Mouse (Mus musculus): Measurements from ENCODE around the gene Gm20388. TPM values are rescaled to one million over a fixed set of nuclear protein-coding genes. Genes with fewer than 3 reads are reported as not detected.
A peak's percentile ranks its signal among the peaks of the same experiment; 100 is the strongest.

Gene Gm20388
- polyA plus RNA-seq, 1 experiment from 2014 or later: 4.4 TPM

DNA sequence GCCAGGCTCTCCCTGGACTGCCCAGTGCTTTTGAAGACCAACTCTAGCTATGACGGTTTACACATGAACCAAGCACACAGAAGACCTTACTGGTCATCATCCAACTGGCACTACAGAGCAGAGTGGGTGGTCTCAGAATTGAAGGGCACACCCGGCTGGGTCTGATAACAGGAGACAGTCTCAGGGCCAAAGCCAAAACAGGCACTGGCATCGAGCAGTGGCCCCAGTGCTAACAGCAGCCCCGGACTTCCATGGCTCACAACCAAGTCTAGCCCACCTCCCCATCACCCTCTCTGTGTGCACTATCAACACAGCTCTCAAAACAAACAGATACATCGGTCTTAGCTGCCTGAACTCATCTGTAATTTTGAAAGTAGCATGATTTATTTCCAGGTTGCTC, 1995.2 kb downstream of the Gm20388 start:
- ATAC-seq: no peak
- Histone ChIP-seq H3K4me3 (replicated peaks) (peak overlapping the region; percentile 71), H3K4me1 (replicated peaks) (peaks cover 41% of the 10 kb centered on the region), H3K27ac (no peak overlapping the region), H3K27me3 (peaks cover 16% of the 10 kb centered on the region), H3K36me3 (no peaks in the 10 kb centered on the region), H3K9ac (replicated peaks) (peak overlapping the region; percentile 78), H3K4me2 (replicated peaks) (peak overlapping the region; percentile 98), H3K9me3 (no peaks in the 10 kb centered on the region)
- 42% methylated on average over 5 of the region's 5 CpGs for WGBS

DNA sequence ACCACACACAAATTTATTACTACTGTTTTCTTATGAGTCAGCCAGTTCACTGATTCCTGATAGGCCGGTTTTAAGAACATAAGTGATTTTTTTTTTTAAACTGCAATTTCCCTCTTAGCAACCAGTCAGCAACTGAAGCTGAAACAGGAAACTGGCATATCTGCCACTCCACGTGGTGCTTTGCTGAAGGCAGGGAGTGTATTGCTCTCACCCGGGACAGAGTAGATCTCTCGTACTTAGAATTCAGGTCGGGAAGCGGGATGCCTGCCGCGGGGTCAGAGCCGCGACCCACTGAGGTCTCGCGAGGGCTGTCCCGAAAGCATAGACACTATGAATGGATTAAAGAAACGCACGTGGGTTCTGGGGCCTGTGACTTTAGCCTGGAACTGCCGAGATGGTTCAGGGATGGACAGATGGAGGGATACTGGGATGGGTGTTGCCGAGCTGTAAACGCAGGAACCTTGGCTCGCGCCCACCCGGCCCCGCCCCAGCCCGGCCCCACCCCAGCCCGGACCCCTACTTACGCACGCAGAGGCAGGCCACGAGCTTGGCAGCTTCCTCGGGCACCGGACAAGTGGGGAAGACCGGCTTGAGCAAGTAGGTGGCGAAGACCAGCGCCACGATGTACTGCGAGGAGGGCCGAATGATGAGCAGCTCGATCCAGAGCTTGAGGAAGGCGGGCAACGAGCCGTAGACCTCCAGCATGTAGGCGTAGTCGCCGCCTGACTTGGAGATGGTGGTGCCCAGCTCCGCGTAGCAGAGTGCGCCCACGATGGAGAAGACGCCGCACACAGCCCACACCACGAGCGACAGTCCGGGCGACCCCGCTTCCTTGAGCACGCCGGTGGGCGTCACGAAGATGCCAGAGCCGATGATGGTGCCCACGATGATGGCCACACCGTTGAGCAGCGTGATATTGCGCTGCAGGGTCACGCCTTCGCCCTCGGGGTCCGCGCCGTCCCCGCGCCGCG, 1996.2 kb downstream of the Gm20388 start:
- Histone ChIP-seq H3K4me3 (replicated peaks) (peak overlapping the region; percentile 71), H3K9me3 (no peaks in the 10 kb centered on the region), H3K27ac (peak overlapping the region; percentile 14; the same call in 1 of the 2 replicates), H3K9ac (replicated peaks) (peak overlapping the region; percentile 78), H3K36me3 (no peaks in the 10 kb centered on the region), H3K4me1 (replicated peaks) (peaks cover 36% of the 10 kb centered on the region), H3K27me3 (peaks cover 16% of the 10 kb centered on the region), H3K4me2 (replicated peaks) (peak overlapping the region; percentile 98)
- peak; percentile 70 for ATAC-seq
- WGBS: under 1% methylated on average over 71 of the region's 72 CpGs

DNA sequence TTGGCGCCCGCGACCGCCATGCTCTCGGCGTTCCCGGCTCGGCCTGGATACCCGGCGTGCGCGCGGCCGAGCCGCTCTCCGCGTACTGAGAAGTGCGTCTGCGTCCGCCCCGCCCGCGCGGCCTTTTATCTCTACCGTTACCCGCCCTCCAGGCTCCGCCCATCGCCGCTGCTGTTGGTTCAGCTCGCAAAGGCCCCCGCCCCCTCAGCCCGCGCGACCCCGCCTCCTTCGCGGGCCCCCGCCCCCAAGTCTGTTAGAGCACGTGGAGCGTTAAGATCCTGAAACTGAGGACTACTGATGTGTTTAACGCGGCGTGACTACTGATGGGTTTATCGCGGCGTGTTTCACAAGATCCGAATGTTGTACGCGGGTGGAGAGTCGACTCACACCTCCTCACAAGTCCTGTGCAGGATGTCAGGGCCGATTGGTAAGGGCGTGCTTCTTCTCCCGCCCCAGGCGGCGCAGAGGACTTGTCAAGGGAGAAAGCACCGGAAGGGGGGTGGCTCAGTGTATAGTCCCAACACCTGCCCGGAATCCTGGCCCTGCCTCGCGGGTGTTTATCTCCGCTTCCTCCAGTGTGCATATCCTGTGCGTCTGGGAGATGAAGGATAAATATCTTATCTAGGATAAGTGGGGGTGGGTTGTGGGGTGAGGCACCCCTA, 1997.1 kb downstream of the Gm20388 start, which contains the start of gene Slc7a5:
Slc7a5 (minus strand) TSS at position 108 of the 662 bp plus-strand sequence.
- H3K4me3 ChIP-seq (replicated peaks): peak within 1 kb of the TSS; percentile 71
- H3K9ac ChIP-seq (replicated peaks): peak within 1 kb of the TSS; percentile 78
- ATAC-seq: peak; percentile 90
- peak within 1 kb of the TSS; percentile 98 for H3K4me2 ChIP-seq (replicated peaks)
- peaks cover 16% of the 10 kb centered on the region for H3K27me3 ChIP-seq
- under 1% methylated on average over 59 of the region's 61 CpGs for WGBS
- peak within 1 kb of the TSS; percentile 14; the same call in 1 of the 2 replicates for H3K27ac ChIP-seq
- H3K36me3 ChIP-seq: no peaks in the 10 kb centered on the region
- H3K4me1 ChIP-seq (replicated peaks): peaks cover 33% of the 10 kb centered on the region
- H3K9me3 ChIP-seq: no peaks in the 10 kb centered on the region

DNA sequence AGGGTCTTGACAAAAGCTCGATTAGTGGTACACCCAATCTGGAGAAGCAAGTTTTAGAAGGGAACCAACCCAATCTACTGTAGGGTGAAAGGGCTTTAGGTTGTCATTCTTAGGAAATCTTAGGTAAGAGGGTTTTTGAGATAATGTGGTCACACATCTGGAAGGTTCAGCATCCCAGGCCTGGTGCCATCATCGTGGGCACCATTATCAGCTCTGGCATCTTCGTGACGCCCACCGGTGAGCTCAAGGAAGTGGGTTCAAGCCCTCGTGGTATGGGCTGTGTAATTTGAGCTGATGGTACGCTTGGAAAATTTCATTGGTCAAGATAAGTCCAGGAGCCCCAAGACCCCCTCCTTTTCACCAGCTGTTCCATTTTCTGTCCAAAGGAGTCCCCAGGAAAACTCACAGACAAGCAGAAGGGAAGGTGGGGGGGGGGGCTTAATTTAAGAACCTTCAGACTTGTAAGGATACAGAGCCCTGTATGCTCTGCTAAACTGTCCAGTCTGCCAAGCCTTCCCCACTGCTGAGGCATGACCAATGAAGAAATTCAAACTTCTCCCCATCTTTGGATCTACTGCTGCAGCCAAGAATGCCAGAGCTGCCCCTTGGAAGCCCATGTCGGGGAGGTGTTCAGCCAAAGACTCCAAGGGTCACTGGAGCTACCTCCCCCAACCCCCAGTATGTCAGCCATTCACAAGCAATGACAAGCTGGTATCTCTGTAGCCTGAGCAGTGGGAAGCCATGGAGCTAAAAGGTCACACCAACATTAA, 1997.9 kb downstream of the Gm20388 start:
- Histone ChIP-seq H3K27ac (no peak overlapping the region), H3K9ac (replicated peaks) (no peak overlapping the region), H3K4me2 (replicated peaks) (peak overlapping the region; percentile 98), H3K4me3 (replicated peaks) (peak overlapping the region; percentile 71; the same call in 1 of the 2 replicates), H3K9me3 (no peaks in the 10 kb centered on the region), H3K36me3 (no peaks in the 10 kb centered on the region), H3K27me3 (peaks cover 16% of the 10 kb centered on the region), H3K4me1 (replicated peaks) (peaks cover 33% of the 10 kb centered on the region)
- ATAC-seq: no peak
- WGBS: 73% methylated on average over 8 of the region's 8 CpGs

DNA sequence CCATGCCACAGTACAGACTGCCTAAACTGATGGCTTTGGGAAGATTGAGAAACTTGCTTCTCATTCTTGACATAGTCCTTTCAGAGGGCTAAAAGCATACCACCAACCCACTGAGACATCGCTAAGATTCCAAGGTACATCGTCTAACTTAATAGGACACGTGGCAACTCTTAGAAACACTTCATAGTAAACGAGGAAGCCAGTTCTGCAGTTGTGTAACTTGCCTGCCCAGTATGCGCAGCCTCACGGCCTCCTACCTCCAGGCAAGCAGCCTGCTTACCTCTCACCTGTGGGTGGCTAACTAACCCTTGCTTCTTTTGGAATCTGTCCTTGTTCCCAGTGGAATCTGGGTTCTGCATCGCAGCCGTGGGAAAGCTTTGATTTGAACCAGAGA, 1998.5 kb downstream of the Gm20388 start:
- no peak overlapping the region for H3K27ac ChIP-seq
- peaks cover 16% of the 10 kb centered on the region for H3K27me3 ChIP-seq
- H3K9ac ChIP-seq (replicated peaks): no peak overlapping the region
- H3K4me2 ChIP-seq (replicated peaks): no peak overlapping the region
- H3K9me3 ChIP-seq: no peaks in the 10 kb centered on the region
- peaks cover 33% of the 10 kb centered on the region for H3K4me1 ChIP-seq (replicated peaks)
- ATAC-seq: no peak
- H3K4me3 ChIP-seq (replicated peaks): no peak overlapping the region
- 71% methylated on average over 8 of the region's 8 CpGs for WGBS
- no peaks in the 10 kb centered on the region for H3K36me3 ChIP-seq

DNA sequence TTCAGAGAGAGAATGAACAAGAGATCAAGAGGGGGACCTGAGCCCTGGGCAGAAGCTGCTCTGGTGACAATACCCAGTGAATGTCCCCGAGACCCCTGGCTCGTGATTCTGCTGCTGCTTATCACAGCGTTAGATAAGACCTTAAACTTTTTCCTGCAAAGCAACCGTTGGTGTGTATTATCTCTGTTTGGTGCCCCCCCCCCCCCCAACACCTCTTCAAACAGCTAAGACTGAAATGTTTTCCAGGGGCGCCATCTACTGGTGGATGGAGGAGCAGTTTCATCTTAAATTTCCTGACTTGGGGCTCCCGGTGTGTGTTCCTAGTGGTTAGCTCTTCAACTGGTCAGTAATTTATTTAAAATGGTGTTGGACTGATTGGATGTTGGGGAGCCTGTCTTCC, 1999.0 kb downstream of the Gm20388 start:
- Histone ChIP-seq H3K4me3 (replicated peaks) (no peak overlapping the region), H3K9me3 (no peaks in the 10 kb centered on the region), H3K4me1 (replicated peaks) (peaks cover 31% of the 10 kb centered on the region), H3K4me2 (replicated peaks) (no peak overlapping the region), H3K27ac (no peak overlapping the region), H3K27me3 (peaks cover 16% of the 10 kb centered on the region), H3K9ac (replicated peaks) (no peak overlapping the region), H3K36me3 (no peaks in the 10 kb centered on the region)
- ATAC-seq: no peak
- 10% methylated on average over 6 of the region's 6 CpGs for WGBS

DNA sequence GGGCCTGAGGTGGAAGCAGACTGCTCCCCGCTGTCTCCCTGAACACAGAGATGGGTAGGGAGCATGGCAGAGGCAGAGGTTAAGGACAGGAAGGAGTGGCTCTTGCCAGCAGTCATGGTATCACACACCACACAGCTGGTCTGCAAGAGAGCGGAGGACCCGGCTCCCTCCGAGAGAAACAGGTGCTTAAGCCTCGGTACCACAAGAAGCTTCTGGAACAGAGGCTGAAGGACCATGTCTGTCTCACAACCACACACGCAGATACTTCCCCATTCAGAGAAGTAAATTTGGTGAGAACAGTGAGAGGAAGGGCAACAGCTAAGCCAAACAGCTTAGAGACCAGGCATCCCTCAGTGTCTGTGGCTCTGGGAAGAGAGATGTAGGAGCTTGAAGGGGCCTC, 2000.8 kb downstream of the Gm20388 start:
- WGBS: 87% methylated on average over 6 of the region's 6 CpGs
- Histone ChIP-seq H3K4me1 (replicated peaks) (peaks cover 13% of the 10 kb centered on the region), H3K27ac (0 out of 2 replicates have a peak overlapping the region, but pooled peaks have one; percentile 19), H3K36me3 (no peaks in the 10 kb centered on the region), H3K4me3 (replicated peaks) (no peak overlapping the region), H3K9ac (replicated peaks) (no peak overlapping the region), H3K9me3 (no peaks in the 10 kb centered on the region), H3K4me2 (replicated peaks) (no peak overlapping the region), H3K27me3 (peaks cover 12% of the 10 kb centered on the region)
- ATAC-seq: no peak

DNA sequence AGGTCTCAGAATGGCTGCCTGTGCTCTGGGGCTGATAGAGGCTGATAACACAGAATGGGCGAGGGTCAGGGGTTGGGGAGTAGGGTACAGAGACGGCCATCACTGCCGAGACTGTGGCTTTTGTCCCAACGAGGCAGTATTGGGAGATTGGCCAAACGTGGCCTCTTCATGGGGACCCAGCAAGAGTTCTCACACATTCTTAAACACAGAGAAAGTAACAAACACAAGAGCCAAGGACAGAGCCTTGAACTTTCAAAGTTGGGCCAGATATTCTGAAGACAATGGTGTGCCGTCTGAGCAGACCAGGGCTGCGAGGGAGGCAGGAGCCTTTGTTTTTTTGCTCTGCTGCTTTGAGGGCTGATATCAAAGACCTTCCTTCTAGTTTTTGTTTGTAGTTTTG, 2001.3 kb downstream of the Gm20388 start:
- Histone ChIP-seq H3K9me3 (no peaks in the 10 kb centered on the region), H3K4me2 (replicated peaks) (no peak overlapping the region), H3K4me1 (replicated peaks) (peaks cover 8% of the 10 kb centered on the region), H3K36me3 (no peaks in the 10 kb centered on the region), H3K27me3 (peaks cover 12% of the 10 kb centered on the region), H3K27ac (peak overlapping the region; percentile 19; the same call in 1 of the 2 replicates), H3K9ac (replicated peaks) (no peak overlapping the region), H3K4me3 (replicated peaks) (no peak overlapping the region)
- no peak for ATAC-seq
- WGBS: 64% methylated on average over 7 of the region's 7 CpGs

DNA sequence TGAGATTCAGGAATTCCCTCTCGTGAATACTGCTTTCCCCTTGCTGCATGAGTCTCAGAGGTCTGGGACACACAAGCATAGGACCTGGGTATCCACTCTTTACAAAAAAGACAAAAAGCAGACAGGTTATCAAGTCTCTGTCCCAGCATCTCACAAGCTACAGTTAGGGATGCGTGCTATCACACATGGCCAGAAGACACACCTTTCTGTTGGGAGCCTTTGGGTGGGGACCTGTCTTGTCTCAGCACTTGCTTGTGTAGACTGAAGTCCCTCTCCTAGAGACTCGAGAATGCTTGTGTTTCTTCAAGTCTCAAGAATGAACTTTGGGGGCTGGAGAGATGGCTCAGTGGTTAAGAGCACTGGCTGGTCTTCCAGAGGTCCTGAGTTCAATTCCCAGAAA, 2002.2 kb downstream of the Gm20388 start:
- H3K4me3 ChIP-seq (replicated peaks): no peak overlapping the region
- no peak for ATAC-seq
- H3K9ac ChIP-seq (replicated peaks): no peak overlapping the region
- WGBS: 75% methylated on average over 3 of the region's 3 CpGs
- no peaks in the 10 kb centered on the region for H3K9me3 ChIP-seq
- H3K27me3 ChIP-seq: peaks cover 12% of the 10 kb centered on the region
- H3K4me1 ChIP-seq (replicated peaks): peaks cover 6% of the 10 kb centered on the region
- H3K36me3 ChIP-seq: no peaks in the 10 kb centered on the region
- no peak overlapping the region for H3K27ac ChIP-seq
- no peak overlapping the region for H3K4me2 ChIP-seq (replicated peaks)

DNA sequence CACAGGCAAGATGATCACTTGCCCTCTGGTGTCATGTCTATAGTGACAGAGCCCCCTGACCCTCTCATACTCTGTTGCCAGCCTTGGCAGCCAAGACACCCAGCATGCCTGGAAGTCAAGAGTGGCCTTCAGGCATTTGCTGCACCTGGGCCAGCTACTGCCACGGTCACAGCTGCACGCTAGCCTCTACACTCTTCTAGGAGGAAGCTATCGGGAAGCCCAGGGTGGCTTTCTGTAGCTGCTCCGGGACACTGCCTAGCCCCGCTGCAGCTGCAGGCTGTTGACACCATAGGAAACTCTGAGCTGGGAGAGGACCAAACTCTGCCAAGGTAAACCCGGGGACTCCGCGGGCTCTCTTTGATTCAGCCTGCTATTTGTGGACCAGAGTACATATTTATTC, 2002.7 kb downstream of the Gm20388 start:
- Histone ChIP-seq H3K36me3 (no peaks in the 10 kb centered on the region), H3K4me1 (replicated peaks) (peaks cover under 1% of the 10 kb centered on the region; the same call in 1 of the 2 replicates), H3K27me3 (peaks cover 10% of the 10 kb centered on the region), H3K9me3 (no peaks in the 10 kb centered on the region), H3K9ac (replicated peaks) (no peak overlapping the region), H3K4me2 (replicated peaks) (no peak overlapping the region), H3K27ac (no peak overlapping the region), H3K4me3 (replicated peaks) (no peak overlapping the region)
- no peak for ATAC-seq
- 83% methylated on average over 8 of the region's 8 CpGs for WGBS

DNA sequence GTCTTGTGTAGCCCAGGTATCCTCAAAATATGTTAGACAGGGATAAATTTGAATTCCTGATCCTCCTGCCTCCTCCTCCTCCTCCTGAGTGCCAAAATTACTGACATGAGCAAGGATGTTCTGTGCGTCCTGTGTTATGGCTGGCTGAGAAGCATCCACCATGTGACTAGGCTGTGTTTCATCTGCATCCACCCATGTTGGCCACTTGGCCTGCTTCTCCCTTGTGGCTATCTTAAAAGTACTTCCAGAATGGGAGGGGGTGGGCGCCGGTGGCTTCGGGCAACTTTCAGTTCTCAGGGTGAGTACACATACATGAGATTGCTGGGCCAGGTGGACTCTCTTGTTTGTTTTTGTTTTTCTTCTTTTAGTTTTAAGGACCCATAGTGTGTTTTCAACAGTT, 2008.5 kb downstream of the Gm20388 start:
- WGBS: 86% methylated on average over 4 of the region's 4 CpGs
- no peaks in the 10 kb centered on the region for H3K9me3 ChIP-seq
- no peaks in the 10 kb centered on the region for H3K36me3 ChIP-seq
- H3K4me1 ChIP-seq (replicated peaks): peaks cover 8% of the 10 kb centered on the region; the same call in 1 of the 2 replicates
- H3K9ac ChIP-seq (replicated peaks): no peak overlapping the region
- ATAC-seq: no peak
- H3K27me3 ChIP-seq: no peaks in the 10 kb centered on the region
- H3K27ac ChIP-seq: no peak overlapping the region; the same call in 1 of the 2 replicates
- no peak overlapping the region for H3K4me2 ChIP-seq (replicated peaks)
- H3K4me3 ChIP-seq (replicated peaks): no peak overlapping the region

Data from midbrain, embryonic 13.5 days (tissue).